Mouse (Mus musculus) c-Kit-positive CD71-positive TER-119-positive erythroid progenitor cells, embryonic 14.5 days (primary cell): ENCODE measurements at regions not wholly inside any gene's neighbourhood (a gene's known extent, or its start where the extent isn't known, plus 50 kb on each side); places are given as distances from the start of the nearest gene placed in this dataset.

Experiments
- DNase-seq: peaks from one replicate; pipeline ENCODE4 v3.0.0-alpha.2; 2013; ENCODE audit warnings: low spot score

DNA sequence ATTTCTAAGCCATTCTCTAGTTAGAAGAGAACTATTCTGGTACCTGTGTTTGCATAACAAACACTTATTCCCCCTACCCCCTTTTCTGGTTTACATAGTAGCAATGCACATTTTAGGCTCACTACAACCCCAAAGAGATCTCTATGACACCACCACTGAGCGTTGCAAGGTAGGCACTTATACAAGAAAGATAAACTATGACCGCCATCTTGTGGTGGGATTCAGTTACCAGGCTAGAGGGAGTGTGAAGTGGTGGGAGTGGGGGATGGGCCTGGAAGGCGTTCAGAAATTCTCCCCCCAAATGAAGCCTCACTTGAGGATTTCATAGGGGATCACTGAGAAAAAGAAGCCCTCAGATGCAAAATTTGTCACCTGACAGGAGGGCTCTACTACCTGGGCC, 64.4 kb upstream of the Fst start:
- no peak for DNase-seq

DNA sequence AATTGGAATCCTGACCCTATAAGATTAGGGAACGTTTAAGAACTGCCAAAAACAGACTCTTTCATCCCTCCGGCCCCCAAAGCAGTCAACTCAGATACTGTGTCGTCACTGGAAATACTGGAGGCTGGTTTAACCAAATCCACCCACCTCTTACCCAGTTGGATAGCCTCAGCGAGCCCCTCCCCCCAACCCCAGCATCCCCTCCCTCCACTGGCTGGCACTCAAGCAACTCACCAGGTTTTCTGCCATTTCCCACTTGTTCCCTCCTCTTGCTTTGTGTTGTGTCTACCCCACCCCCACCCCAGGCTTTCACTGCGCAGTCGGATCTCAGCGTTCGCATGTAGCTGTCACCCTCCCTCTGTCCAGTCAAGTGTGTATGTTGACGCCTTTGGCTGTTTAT, 68.1 kb upstream of the Fst start:
- DNase-seq = no peak

DNA sequence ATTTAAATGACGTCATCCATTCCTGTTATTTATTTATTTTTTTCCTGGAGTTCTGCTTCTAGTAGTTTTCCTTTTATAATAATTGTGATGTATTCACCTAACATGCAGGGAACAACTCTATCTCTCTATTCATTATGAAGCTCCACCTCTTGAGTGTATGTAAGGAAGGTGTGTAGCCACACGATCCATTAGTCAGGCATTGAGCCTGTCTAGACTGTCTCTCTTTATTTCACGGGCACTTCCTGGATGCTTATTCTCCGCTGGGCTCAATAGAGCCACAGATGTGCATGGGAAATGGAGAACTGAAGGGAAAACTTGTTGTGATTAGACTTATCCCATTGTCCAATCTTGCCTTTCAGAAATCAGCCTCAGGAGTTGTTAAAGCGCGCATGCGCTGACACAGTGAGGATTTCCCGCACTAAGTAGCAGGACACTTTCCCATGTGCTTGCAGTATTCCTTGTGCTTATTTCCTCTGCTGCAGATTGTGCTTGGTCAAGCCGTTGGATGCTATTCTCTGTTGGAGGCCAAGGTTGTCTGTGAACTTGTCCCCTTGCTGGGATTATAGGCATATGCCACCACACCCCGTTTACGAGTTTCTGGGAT, 71.5 kb upstream of the Fst start:
- DNase-seq = no peak

DNA sequence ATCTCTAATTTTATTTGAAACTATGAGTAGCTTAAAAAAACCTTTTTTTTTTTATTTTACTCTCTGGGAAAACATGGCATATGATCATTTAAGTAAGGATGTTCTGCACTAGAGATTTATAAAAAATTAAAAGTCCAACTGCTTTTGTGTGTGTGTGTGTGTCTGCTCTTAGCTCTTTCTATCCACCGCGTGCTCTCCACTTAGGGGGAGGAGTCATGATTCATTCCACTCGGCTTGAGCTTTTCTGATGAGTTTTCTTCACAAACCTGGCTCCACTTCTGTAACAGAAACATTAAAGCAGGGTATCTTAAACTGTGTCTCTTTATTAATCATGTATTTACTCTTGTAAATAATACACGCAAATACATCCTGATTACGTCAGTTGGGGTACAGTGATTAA, 73.0 kb upstream of the Fst start:
- no peak for DNase-seq

DNA sequence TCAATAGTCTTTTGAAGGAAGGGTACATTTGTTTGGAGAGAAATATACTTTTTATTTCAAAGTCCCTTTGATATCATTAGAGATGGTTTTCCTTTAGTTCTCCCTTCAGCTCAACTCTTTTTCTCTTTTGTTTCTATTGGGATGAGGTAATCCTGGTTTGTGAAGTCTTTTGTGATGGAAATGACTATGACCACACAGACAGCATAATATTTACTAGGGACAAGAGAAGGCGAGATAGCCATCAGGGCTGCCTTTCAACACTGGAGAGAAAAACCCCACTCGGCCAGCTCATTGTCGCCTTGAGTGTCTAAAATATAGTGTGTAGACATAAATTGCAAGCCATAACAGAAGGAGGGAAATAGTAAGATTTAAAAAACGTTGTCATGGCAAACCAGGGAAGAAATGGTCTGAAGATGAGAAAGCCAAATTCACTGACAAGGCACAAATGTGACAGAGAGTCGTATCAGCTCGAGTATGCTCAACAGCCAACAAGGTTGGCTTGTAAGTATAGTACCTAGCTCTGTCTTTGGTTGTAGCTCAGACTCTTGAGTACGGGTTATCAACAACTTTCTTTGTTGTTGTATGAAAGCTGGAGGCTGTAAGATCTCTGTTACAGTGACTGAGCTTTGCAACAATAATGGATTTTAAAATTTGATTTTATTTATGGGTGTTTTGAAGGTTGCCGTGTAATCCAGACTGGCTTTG, 73.8 kb upstream of the Fst start:
- DNase-seq = no peak

DNA sequence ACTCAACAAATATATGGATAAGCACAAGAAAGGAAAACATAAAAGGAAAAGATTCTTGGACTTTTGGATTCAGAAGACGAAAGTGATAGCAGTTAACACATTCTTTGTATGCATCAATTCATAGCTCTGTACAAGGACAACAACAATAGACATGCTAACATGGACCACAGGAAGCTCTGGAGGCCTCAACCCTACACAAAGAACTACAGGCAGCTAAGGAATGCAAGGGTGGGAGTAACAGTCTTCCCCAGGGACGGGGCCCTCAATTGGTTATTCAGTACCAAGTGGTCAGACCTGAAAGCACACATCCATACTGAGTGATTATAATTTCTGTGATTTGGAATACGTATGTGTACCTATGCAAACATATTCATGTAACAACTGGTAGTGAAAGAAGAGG, 75.8 kb upstream of the Fst start:
- DNase-seq = no peak

DNA sequence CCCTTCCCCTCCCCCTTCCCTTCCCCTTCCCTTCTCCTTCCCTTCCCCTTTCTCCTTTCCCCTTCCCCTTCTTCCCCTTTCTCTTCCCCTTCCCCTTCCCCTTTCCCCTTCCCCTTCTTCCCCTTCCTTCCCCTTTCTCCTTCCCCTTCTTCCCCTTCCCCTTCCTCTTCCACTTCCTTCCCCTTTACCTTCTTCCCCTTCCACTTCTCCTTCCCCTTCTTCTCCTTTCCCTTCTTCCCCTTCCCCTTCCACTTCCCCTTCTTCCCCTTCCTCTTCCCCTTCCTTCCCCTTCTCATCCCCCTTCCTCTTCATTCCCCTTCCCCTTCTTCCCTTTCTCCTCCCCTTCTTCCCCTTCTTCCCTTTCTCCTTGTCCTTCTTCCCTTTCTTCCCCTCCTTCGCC, 77.0 kb upstream of the Fst start:
- DNase-seq = no peak

DNA sequence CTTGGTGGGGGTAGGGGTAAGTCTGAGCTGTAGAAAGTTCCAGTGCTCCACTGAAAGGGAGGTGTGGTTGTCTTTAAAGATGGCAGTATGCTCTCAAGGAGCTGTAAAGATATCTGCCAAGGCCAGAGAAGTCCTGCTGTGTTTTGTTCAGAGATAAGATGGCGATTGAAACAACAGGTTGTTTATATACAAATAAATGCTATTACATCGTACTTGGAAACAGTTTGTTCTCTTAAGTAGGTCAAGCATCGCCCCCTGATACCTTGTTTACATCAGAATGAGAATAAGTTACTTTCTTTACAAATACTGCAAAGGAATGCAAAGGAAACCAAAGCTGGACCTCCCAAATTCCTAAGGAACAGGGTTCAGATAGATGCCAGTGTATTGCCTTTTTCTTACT, 113.0 kb upstream of the Fst start:
- no peak for DNase-seq

DNA sequence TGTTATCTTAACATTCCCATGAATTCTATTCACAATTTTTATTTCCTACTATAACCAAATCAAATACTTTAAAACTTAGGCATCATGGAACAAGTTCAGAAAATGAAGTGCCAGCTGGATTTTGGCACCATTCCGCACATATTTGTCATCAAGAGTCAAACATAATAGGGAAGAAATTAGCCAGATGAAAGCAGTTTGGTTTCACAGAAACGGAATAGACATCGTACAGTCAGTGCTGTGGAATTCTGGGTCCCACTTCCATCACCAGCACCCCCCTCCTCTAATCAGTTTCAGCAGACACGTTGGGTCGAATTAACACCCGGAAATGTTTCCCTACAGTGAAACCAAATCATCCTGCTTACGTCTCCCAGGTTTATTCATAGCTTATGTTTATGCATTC, 125.8 kb upstream of the Fst start:
- DNase-seq = no peak

DNA sequence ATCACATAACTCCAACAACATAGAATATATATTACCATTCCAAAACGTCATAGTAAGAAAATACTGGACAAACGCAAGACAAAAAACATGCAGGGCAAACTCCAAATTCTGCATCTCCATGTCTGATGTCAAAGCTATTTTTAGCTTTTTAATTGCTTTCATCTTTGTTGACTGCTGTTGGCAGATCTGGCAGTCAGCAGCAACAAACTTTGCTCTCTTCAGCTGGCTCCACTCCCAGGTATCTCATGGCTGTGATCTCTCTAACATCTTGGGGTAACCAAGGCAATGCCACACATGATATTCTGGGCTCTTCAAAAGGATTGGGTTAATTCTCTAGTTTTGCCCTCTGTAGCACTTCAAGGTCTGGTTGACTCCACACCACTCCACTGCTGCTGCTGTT, 128.9 kb upstream of the Fst start:
- DNase-seq = no peak

DNA sequence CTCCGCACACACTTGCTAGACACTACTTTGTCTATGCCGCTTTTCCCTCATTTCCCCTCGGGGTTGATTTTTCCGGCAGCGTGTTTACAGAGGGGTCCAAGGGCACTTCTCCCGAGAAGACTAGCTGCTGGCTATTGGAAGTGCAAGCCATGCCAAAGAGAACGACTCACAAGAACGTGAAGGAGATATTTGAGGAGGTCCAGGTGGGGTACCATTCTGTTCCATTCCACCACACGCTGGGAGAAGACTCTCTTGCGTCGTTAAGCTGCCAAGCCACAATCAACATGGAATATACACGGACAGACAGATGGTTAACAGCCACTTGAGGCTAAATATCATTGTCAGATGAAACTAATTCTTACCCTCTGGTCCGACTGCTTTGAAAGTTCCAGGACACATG, 144.6 kb upstream of the Fst start:
- DNase-seq = no peak

DNA sequence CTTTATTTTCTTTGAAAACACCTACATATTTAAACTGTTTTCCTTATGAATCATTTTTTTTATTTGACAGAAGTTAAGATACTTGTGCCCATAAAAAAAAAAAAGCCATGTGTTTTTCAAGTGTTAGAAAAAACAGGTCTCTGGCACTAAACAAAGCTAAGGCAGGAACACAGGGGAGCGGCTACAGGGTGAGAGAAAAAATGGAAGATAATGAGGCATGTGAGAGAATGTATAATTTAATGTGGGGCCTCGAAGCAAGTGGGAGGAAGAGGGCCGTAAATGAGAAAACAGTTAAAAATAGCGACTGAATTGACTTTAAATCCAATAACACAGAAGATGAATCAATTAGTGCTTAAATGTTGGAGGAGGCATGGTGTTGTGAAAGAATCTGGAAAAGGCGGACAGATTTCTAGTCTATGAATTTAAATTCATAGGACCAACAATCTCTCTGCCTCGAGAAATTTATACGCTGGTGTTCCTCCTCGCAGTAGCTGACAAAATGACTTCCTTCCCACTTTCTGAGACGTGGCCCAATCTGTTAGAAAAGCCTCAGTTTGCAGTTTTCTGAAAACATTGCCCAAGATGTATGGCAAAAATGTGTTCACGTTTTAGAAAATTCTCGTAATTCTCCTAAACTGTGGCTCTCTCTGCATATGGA, 145.4 kb upstream of the Fst start:
- no peak for DNase-seq

DNA sequence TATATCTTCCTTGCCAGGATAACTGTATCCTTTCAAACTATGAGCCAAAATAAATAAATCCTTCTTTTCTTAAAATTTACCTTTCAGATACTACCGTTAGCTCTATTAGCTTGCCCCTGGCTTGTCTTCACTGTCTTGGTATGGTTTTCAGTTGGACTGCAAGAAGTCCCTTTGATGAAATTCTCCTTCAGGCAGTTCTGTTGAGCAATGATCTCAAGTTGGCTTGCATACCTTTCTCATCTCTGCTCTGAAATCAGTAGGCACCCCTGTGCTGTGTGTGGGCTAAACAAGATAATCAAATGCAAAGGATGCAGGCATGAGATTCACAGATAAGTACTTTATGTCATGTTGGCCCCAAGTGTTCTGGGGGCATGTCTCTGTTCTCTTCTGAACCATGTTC, 155.2 kb upstream of the Fst start:
- DNase-seq = no peak

DNA sequence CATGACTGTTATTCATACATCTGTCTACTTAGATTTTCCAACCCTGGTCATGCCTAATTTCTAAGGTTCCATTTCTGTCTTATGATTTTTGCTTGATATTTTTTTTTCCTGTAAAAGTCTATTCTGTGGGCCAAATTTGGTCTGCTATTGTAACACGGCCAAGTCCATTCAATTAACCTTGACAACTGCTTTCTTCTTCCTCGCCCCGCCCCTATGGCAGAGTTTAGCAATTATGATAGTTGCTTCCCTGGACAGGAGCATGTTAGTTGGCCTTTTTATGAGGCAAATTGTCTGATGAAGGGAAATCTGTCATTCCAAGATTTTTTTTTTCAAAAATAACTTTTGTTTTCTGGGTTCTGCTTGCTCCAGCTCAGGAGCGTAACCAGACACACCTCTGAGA, 160.7 kb upstream of the Fst start:
- DNase-seq = no peak

DNA sequence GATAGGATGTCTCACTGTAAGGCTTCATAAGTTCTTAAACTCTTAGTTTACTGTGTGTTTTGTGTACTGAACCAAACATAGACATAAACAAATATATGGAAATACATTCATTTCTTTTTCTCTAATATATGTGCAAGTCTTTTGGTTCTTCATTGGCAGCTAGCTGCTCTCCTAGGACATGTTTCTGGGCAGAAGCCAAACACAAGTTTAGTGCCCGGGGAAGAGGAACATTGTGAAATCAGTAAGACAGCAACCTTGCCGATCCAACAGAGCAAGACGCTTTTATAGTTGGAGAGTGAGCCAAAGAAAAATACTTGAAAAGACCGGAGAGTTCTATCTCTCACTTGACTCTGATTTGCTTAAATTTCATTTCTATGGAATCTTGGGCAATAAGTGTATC, 178.0 kb upstream of the Fst start:
- DNase-seq = no peak

DNA sequence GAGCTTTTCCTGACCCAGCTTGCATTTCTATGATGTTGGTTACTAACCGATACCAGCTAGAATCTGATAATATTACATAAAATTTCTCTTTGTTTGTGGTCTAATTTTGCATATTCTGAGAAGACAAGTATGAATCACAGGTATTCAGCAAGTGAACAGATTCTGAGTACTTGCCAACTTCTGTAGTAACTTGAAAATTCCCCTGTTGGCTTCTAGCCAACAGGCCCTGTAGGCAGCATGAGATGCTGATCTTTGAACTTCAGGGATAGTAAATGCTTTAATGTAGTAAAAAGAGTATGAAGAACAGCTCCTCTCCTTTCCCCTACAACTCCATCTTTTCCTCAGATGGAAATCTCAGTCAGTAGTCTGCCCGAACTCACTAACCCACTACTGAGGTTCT, 178.5 kb upstream of the Mocs2 start:
- DNase-seq = no peak

DNA sequence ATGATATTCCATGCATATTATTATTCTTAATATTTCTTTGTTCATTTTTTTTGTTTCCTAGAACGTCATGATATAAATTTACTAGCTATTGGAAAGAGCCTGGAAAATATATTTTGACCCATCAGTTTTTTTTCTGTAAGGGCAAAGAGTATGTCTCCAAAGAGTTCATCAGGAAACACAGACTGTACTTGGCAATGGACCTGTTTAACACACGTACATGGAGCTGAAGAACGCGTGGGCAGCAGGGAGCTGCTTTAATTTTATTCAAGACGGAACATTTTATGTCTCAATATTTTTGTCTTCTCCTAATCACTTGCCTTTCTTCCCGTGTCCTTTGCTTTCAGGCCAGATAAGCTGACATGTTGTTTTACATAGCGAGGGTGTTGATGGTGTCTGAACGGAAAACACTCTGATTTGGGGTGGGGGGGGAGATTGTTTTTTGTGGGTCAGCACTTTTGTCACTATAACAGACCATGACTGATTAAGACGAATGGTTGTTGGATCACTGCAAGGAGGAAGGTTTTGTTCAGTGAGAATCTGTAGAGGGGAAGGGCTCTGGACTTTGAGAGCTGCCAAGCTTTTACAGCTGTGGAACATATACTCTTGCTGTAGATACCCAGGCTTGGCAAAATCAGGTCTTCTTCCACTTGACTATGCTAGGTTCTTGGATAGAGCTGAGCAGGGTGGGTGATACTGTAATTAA, 176.2 kb upstream of the Mocs2 start:
- no peak for DNase-seq

DNA sequence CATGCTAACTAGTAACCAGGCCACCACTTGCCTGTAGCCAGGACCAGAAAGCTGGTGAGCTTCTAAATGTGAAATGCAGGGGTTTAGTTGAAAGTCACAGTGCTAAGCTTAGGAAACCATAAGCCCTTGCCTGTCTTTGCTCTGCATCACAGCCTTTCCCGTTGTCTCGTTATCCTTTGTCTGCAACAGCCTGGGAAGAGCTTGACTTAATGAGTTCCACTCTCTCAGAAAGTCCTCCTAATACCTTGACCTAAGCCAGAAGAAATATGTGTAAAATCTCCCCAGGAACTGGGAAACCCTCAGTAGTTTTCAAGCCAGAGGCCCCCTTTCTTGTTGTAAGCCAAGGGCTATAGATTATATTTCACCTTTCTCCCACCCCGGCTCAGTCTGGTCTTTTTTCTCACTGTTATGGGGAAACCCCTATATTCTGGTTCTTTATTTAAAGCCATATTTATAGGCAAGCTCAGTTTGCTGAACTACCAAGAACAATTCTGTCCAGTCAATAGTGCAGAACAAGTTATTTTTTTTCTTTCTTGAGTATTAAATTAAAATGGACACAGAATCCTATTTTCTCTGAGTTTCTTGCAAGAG, 175.0 kb upstream of the Mocs2 start:
- no peak for DNase-seq

DNA sequence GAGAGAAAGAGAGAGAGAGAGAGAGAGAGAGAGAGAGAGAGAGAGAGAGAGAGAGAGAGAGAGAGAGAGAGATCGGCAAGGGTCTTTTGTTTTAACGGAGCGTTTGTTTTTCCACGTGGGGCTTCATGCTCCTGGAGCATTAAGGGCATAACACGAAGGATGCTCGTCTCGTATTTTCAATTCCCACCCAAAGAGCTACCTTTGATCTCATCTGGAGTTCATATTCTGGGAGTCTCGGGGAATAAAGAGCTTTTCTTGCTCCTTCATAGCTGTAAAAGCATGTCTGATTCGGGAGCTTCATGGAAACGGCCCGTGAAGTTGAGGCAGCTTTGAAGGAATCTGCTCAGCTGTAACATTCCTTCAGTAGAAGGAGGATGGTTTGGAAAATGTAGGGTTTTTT, 174.5 kb upstream of the Mocs2 start:
- DNase-seq = no peak

DNA sequence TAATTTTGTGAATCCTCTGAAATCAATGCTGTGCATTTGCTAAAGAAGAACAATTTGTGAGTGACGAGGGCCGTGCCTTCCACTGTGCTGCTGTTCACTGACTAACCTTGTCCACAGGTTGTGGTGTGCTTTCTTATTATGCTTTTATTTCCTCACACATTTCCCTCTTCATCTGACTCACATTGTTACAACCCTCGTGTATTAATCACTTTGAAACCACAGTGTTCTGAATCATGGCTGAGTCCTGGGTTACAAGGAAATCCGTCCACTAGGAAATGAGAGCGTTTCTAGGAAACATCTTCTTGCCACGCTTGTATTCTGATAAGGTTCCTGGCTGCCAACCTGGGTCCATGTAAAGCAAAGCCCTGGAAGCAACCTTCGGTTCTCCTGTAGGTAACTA, 163.8 kb upstream of the Mocs2 start:
- DNase-seq = no peak

DNA sequence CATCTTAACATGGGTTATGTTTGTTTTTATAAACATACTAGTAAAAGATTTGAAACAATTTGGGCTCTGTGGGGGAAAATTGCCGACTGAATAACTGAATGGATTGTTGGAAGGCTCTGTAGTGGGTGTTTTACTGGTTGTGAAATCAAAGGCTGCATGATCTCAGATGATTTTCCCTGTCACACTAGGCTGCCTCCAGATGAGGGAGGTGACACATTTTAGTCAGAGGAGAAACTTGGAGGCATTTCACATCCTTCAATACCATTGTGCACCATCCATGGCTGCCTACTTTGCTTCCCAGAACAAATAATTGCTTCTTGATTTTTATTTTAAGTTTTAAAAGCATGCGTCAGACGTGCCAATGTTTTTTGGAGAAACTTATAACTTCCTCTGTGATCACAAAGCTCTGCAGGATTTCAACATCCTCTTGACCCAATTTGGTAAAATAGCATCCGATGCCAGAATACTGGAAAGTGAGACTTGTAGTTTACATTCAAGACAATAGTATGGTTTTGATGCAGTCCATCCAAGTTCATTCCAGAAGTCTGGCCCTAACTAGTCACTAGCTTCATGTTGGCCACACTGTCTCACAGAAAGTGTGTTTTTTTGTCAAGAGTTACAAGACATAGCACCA, 163.0 kb upstream of the Mocs2 start:
- DNase-seq = no peak

DNA sequence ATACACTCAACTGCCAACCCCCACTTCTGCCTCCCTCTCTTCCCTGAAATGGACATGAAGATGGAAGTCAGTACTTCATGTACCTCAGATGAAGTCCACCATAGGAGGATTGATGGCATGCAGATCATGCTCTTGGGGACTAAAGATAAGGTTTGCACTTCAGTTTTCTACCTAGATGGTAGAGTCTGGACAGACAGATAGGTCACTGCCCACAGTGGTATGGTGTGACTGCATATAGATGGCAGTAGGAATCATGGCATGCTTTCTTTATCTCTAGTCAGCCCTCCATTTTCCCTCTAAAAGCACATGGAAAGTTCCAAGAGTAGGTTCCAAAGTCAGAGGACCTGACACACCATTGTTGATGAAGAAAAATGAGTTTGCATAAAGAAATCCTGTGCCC, 145.6 kb upstream of the Mocs2 start:
- no peak for DNase-seq
